In the genomic region with DNA sequence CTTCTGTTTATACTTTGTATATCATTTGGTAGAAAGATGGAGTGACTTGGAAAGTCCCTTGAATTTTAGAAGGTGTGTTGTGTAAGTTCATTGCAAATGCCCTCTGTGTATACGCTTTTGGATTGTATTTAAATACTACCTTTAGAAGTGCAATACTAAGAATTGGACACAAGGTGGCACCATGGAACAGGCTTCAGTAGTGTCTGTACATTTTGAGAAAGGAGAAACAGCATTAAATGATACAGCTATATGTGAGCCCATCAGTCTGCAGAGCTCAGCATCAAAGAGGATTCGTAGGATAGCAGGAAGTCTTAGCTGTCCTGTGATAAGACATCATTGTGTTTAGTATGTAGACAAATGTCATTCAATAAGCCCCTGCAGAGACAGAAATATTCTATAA, we compare ENCODE assay signal across 9 mouse cellular contexts. TPM values are rescaled to one million over a fixed set of nuclear protein-coding genes. Genes with fewer than 3 reads are reported as not detected.
A peak's percentile ranks its signal among the peaks of the same experiment; 100 is the strongest.
DNase-seq lines count a peak whose midpoint lies in the region; ATAC-seq and TF ChIP-seq lines count a peak whose summit lies in the region.
"Had no signal": no experiment of that assay in that cellular context is flagged by ENCODE, and none has a peak within 500 bp of the region (broad histone marks: within the 10 kb centered on the region; RNA-seq: fewer than 3 reads in every experiment).

No protein-coding gene starts in this region.

- 39% methylated on average over 2 of the region's 2 CpGs for WGBS in heart, postnatal 0 days
- WGBS in heart, embryonic 12.5 days, result 38% methylated on average over 2 of the region's 2 CpGs
- WGBS in intestine, postnatal 0 days, result 34% methylated on average over 2 of the region's 2 CpGs

- H3K36me3 ChIP-seq in heart, postnatal 0 days (replicated peaks; ENCODE audit: control insufficient read depth, insufficient read depth, low read length), result no peaks in the 10 kb centered on the region
- no peaks in the 10 kb centered on the region for H3K36me3 ChIP-seq in heart, embryonic 12.5 days
- H3K36me3 ChIP-seq in intestine, postnatal 0 days (ENCODE audit: control insufficient read depth, insufficient read depth), result no peaks in the 10 kb centered on the region
- H3K36me3 ChIP-seq: limb, embryonic 15.5 days had no signal

- DNase-seq in heart, postnatal 0 days (ENCODE audit: low spot score), result no peak
- peak; percentile 20 for DNase-seq in CD4-positive helper T cell, adult 2 months (ENCODE audit: low read depth, low spot score)
- peak; percentile 74 for DNase-seq in brain, embryonic 14.5 days (ENCODE audit: low read depth)
- DNase-seq in spleen, postnatal 36 days (ENCODE audit: low spot score in 2 of 2), result no peak
- no peak for DNase-seq in ovary, postnatal 36 days (ENCODE audit: low spot score)
- no peak for DNase-seq in frontal cortex, postnatal 14 days (ENCODE audit: low spot score in 2 of 2)

- no peak overlapping the region for H3K9ac ChIP-seq in heart, postnatal 0 days (replicated peaks; ENCODE audit: low read depth, low read length)
- no peak overlapping the region for H3K9ac ChIP-seq in heart, embryonic 12.5 days
- no peak overlapping the region for H3K9ac ChIP-seq in intestine, postnatal 0 days (ENCODE audit: low read depth, low read length)
- H3K9ac ChIP-seq: limb, embryonic 15.5 days had no signal

- no peak for ATAC-seq in heart, postnatal 0 days (ENCODE audit: insufficient read depth, low read depth)
- ATAC-seq in heart, embryonic 12.5 days (ENCODE audit: insufficient number of reproducible peaks, low FRiP score), result no peak
- ATAC-seq in intestine, postnatal 0 days, result no peak

- H3K4me1 ChIP-seq in heart, postnatal 0 days (ENCODE audit: control insufficient read depth, insufficient read depth), result no peaks in the 10 kb centered on the region
- H3K4me1 ChIP-seq in heart, embryonic 12.5 days (replicated peaks), result no peaks in the 10 kb centered on the region
- no peaks in the 10 kb centered on the region for H3K4me1 ChIP-seq in intestine, postnatal 0 days (replicated peaks; ENCODE audit: control insufficient read depth, insufficient read depth, low read length)
- H3K4me1 ChIP-seq: limb, embryonic 15.5 days had no signal

- H3K27ac ChIP-seq in heart, postnatal 0 days (ENCODE audit: low read depth), result no peak overlapping the region
- H3K27ac ChIP-seq in heart, embryonic 12.5 days (ENCODE audit: poor library complexity, severe bottlenecking), result no peak overlapping the region
- H3K27ac ChIP-seq in intestine, postnatal 0 days (ENCODE audit: low read depth, low read length), result no peak overlapping the region
- H3K27ac ChIP-seq: limb, embryonic 15.5 days had no signal

- no peak overlapping the region for H3K4me2 ChIP-seq in heart, postnatal 0 days (ENCODE audit: low read depth, low read length)
- no peak overlapping the region for H3K4me2 ChIP-seq in heart, embryonic 12.5 days
- H3K4me2 ChIP-seq in intestine, postnatal 0 days (replicated peaks; ENCODE audit: low read depth), result no peak overlapping the region
- H3K4me2 ChIP-seq: limb, embryonic 15.5 days had no signal

- H3K27me3 ChIP-seq in heart, postnatal 0 days (ENCODE audit: control insufficient read depth, insufficient read depth, low read length), result no peaks in the 10 kb centered on the region
- H3K27me3 ChIP-seq in heart, embryonic 12.5 days (replicated peaks), result no peaks in the 10 kb centered on the region
- H3K27me3 ChIP-seq in intestine, postnatal 0 days (replicated peaks; ENCODE audit: control insufficient read depth, insufficient read depth, low read length), result no peaks in the 10 kb centered on the region
- H3K27me3 ChIP-seq: limb, embryonic 15.5 days had no signal

- no peak for TF ChIP-seq EP300 in heart, postnatal 0 days (IDR thresholded peaks at IDR 0.05; ENCODE audit: low read depth)

- no peak overlapping the region for H3K4me3 ChIP-seq in heart, postnatal 0 days (ENCODE audit: low read depth, low read length)
- no peak overlapping the region for H3K4me3 ChIP-seq in heart, embryonic 12.5 days
- no peak overlapping the region for H3K4me3 ChIP-seq in intestine, postnatal 0 days (ENCODE audit: low read depth, low read length)
- H3K4me3 ChIP-seq: limb, embryonic 15.5 days had no signal

- H3K9me3 ChIP-seq in heart, postnatal 0 days (replicated peaks; ENCODE audit: control insufficient read depth, low read length), result no peaks in the 10 kb centered on the region
- no peaks in the 10 kb centered on the region for H3K9me3 ChIP-seq in heart, embryonic 12.5 days (replicated peaks)
- no peaks in the 10 kb centered on the region for H3K9me3 ChIP-seq in intestine, postnatal 0 days (ENCODE audit: control insufficient read depth)
- H3K9me3 ChIP-seq: limb, embryonic 15.5 days had no signal

- TF ChIP-seq CTCF in heart, postnatal 0 days (IDR thresholded peaks at IDR 0.05; ENCODE audit: low read depth), result peak; percentile 59
- no peak for TF ChIP-seq CTCF in brain, embryonic 14.5 days (IDR thresholded peaks at IDR 0.05; ENCODE audit: borderline replicate concordance, extremely low read depth, insufficient read depth, insufficient read length)
- peak; percentile 81 for TF ChIP-seq CTCF in intestine, postnatal 0 days (IDR thresholded peaks at IDR 0.05; ENCODE audit: low read depth)

- no peak for TF ChIP-seq POLR2A in brain, embryonic 14.5 days (IDR thresholded peaks at IDR 0.05; ENCODE audit: borderline replicate concordance, extremely low read depth, insufficient read depth, insufficient read length, poor library complexity, severe bottlenecking)

RNA-seq across cellular contexts. Expression of gene Slc5a9, which starts 5.2 kb away (rescaled TPM):
- not detected in 2 replicates for total RNA-seq in heart, postnatal 0 days (2014; rRNA removed; ENCODE audit: low replicate concordance)
- not detected in 2 replicates for polyA plus RNA-seq in heart, postnatal 0 days (2015; fragmentation: Nextera tagmentation; extraction: Ambion mirVana)
- 0.06 and 0.19 TPM in 2 replicates for polyA plus RNA-seq in heart, embryonic 12.5 days (2016; fragmentation: Nextera tagmentation; extraction: Ambion mirVana)
- polyA plus RNA-seq in brain, embryonic 14.5 days (2012; rRNA removed), result 0.01 and 0.21 TPM in 2 replicates
- 10.2 and 12.0 TPM in 2 replicates for polyA plus RNA-seq in intestine, postnatal 0 days (2015; fragmentation: Nextera tagmentation; extraction: Ambion mirVana)

RNA-seq across cellular contexts. Expression of gene Skint8, which starts 11.3 kb away (rescaled TPM):
- total RNA-seq in heart, postnatal 0 days (2014; rRNA removed; ENCODE audit: low replicate concordance), result not detected in 2 replicates
- polyA plus RNA-seq in heart, postnatal 0 days (2015; fragmentation: Nextera tagmentation; extraction: Ambion mirVana), result not detected in 2 replicates
- not detected in 2 replicates for polyA plus RNA-seq in heart, embryonic 12.5 days (2016; fragmentation: Nextera tagmentation; extraction: Ambion mirVana)
- not detected in 2 replicates for polyA plus RNA-seq in brain, embryonic 14.5 days (2012; rRNA removed)
- polyA plus RNA-seq in intestine, postnatal 0 days (2015; fragmentation: Nextera tagmentation; extraction: Ambion mirVana), result not detected in 2 replicates

Comparison
In these comparisons a context has a peak if more than half of its experiments do, and no peak if none do; other contexts are left out.
1. DNase-seq: peak in CD4-positive helper T cell, adult 2 months (single experiment) and brain, embryonic 14.5 days (single experiment); none in heart, postnatal 0 days (single experiment), spleen, postnatal 36 days (0 of 2), ovary, postnatal 36 days (single experiment) and frontal cortex, postnatal 14 days (0 of 2).